Mouse (Mus musculus) midbrain, embryonic 13.5 days (tissue): ENCODE data around the gene Eef1a2. TPM values are rescaled to one million over a fixed set of nuclear protein-coding genes. Genes with fewer than 3 reads are reported as not detected.
A peak's percentile ranks its signal among the peaks of the same experiment; 100 is the strongest.

Source experiments
- ATAC-seq: fragments of 200-750 bp; cut with Nextera tagmentation; 2 replicates; pipeline ENCODE4 v1.8.0; 2017; ENCODE audit warnings: mild to moderate bottlenecking, moderate TSS enrichment, moderate library complexity
- H3K27ac ChIP-seq: fragments of 300-500 bp; sonication (generic); 2 replicates; pipeline ENCODE4 v1.5.1; 2015; ENCODE audit warnings: inconsistent platforms, mild to moderate bottlenecking, moderate library complexity
- H3K27me3 ChIP-seq: fragments of 300-500 bp; sonication (generic); 2 replicates; pipeline ENCODE4 v1.6.1; 2015; ENCODE audit warnings: mild to moderate bottlenecking, inconsistent platforms
- H3K36me3 ChIP-seq: fragments of 300-500 bp; sonication (generic); 2 replicates; pipeline ENCODE4 v1.6.1; 2015; ENCODE audit warnings: mild to moderate bottlenecking, inconsistent platforms
- H3K4me1 ChIP-seq: fragments of 300-500 bp; sonication (generic); replicated peaks from 2 replicates; pipeline ENCODE4 v1.6.1; 2015; ENCODE audit warnings: inconsistent platforms
- H3K4me2 ChIP-seq: fragments of 300-500 bp; sonication (generic); replicated peaks from 2 replicates; pipeline ENCODE4 v1.6.1; 2015; ENCODE audit warnings: moderate library complexity, mild to moderate bottlenecking, inconsistent platforms
- H3K4me3 ChIP-seq: fragments of 300-500 bp; sonication (generic); replicated peaks from 2 replicates; pipeline ENCODE4 v1.5.1; 2015; ENCODE audit warnings: mild to moderate bottlenecking, inconsistent platforms
- H3K9ac ChIP-seq: fragments of 300-500 bp; sonication (generic); replicated peaks from 2 replicates; pipeline ENCODE4 v1.6.1; 2015; ENCODE audit warnings: mild to moderate bottlenecking, inconsistent platforms
- H3K9me3 ChIP-seq: fragments of 300-500 bp; sonication (generic); 2 replicates; pipeline ENCODE4 v1.6.1; 2016; ENCODE audit warnings: mild to moderate bottlenecking, inconsistent platforms
- WGBS: fragments of 180-500 bp; shearing (Covaris S2); methylation state at CpG from one replicate; pipeline ENCODE4 v1.1.7; 2015; 5-methylcytosine and 5-hydroxymethylcytosine counted together
- polyA plus RNA-seq: library from polyadenylated mRNA; unstranded; fragments of >200 nt; fragmentation: Nextera tagmentation; extraction: Ambion mirVana; gene quantifications from 2 replicates; pipeline ENCODE4 v1.2.1, GENCODE M21; 2015

Eef1a2 gene
- polyA plus RNA-seq, 1 experiment from 2014 or later = 3.8 TPM

DNA sequence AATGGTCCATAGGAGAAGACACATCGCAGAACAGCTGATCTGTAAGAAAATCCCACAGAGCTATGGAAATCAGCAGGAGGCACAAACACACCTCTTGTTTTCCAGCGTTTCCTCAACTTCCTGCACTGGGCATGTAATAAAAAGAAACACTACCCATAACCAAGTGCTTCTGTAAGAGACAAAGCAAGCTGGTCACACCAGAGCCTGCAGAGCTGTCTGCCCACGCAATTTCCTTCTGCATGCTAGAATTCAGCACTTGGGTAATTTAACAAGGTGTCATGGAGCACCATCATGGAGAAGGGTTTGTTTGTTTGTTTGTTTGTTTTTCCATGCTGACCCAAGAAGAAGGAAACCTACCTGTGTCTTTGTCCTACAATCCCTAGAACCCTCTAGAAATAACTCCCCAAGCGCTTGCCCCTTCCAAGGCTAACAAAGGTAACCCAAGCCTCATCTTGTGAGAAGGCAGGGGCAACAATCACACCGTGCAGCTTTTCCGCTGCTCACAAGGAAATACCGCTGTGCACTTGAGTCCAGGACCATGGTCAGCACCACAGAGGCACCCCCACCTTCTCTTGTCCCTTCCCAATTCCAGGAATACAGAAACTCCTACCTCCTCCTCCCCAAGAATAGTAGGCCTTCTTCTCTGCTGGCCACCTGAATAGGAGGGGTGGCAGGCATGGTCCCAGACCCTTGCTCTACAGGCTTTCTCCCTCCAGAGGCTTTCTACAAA lies 30.9 kb downstream of the Eef1a2 start:
- 54% methylated on average over 7 of the region's 7 CpGs for WGBS
- Histone ChIP-seq H3K4me1 (peaks cover 67% of the 10 kb centered on the region), H3K27ac (no peak overlapping the region)

DNA sequence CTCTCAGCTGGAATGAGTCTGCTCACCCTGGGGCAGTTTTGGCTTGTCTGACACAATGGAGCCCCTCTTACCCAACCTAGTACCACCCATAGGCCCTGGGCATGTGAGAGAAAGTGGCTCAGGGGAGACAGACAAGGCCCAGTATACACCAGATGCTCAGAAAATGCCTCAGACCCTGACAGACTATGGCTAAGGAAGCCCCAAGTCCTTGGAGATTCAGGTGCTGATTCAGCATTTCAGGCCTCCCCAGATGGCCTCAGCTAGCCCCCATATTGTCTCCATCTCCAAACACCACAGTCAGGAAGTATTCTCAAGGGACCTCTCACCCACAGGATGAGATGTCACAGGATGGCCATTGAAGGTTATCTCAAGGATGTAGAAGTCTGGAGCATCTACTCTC lies 34.2 kb downstream of the Eef1a2 start:
- H3K27ac ChIP-seq = peak overlapping the region; percentile 87
- H3K4me3 ChIP-seq = no peak overlapping the region
- no peaks in the 10 kb centered on the region for H3K36me3 ChIP-seq
- H3K4me2 ChIP-seq = no peak overlapping the region
- no peaks in the 10 kb centered on the region for H3K9me3 ChIP-seq
- no peak for ATAC-seq
- H3K9ac ChIP-seq = no peak overlapping the region
- H3K27me3 ChIP-seq = no peaks in the 10 kb centered on the region
- H3K4me1 ChIP-seq = peaks cover 68% of the 10 kb centered on the region

More for the DNA sequence above, 30.9 kb downstream of the Eef1a2 start:
- ATAC-seq = no peak
- Histone ChIP-seq H3K4me2 (no peak overlapping the region), H3K27me3 (no peaks in the 10 kb centered on the region), H3K9ac (no peak overlapping the region), H3K9me3 (no peaks in the 10 kb centered on the region), H3K4me3 (no peak overlapping the region), H3K36me3 (no peaks in the 10 kb centered on the region)

DNA sequence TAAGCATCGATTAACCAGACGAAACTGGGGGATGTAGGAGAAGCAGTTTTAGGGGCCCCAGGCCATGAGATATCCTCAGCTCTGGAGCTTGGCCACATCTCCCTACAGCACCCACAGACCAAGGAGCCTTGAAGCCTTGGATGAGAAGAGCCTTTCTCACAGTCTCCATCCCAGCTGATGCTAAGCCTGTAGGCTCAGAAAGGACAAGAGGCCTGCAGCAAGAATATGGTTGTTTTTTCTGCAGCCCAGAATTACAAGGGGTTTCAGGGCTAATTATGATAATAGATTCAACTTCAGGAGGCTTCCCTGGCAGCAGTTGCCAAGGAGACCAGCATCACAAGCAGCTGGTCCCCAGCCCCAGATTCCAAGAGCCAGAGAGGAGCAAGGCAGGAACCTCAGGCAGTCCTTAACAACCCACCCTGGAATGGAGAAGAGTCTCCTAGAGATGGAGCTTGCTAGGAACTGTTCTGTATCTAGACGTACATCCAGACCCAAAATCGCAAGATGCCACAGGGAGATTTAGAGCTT lies 35.8 kb downstream of the Eef1a2 start:
- no peaks in the 10 kb centered on the region for H3K36me3 ChIP-seq
- H3K27ac ChIP-seq = peak overlapping the region; percentile 87
- no peak overlapping the region for H3K4me3 ChIP-seq
- H3K9ac ChIP-seq = no peak overlapping the region
- peak overlapping the region; percentile 11; the same call in 1 of the 2 replicates for H3K4me2 ChIP-seq
- 63% methylated on average over 4 of the region's 4 CpGs for WGBS
- no peaks in the 10 kb centered on the region for H3K27me3 ChIP-seq
- peak; percentile 79 for ATAC-seq
- no peaks in the 10 kb centered on the region for H3K9me3 ChIP-seq
- H3K4me1 ChIP-seq = peaks cover 74% of the 10 kb centered on the region

DNA sequence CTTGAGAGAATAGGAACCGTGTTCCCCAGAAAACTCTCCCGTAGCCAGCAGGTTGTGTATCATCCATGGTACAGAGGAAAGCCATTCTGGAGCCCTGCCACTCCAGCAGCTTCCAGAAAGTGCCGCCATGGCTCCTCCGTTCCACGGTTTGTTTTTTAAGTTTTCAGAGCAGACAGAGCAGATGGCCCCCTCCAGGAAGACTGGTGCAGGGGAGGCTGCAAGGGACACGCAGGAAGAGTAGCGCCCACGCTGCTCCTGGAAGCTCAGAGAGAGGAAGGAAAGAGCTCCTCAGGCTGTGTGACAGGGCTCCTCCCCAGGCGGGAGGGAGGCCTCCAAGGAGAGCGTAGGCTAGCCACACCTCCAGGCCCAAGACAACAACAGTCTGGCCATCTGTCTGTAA lies 36.9 kb downstream of the Eef1a2 start:
- Histone ChIP-seq H3K27ac (peak overlapping the region; percentile 87), H3K9ac (no peak overlapping the region), H3K4me2 (no peak overlapping the region), H3K4me3 (no peak overlapping the region), H3K36me3 (no peaks in the 10 kb centered on the region), H3K27me3 (no peaks in the 10 kb centered on the region), H3K9me3 (no peaks in the 10 kb centered on the region), H3K4me1 (peaks cover 84% of the 10 kb centered on the region)
- peak; percentile 8; the same call in 1 of the 2 replicates for ATAC-seq
- WGBS = 41% methylated on average over 10 of the region's 10 CpGs

DNA sequence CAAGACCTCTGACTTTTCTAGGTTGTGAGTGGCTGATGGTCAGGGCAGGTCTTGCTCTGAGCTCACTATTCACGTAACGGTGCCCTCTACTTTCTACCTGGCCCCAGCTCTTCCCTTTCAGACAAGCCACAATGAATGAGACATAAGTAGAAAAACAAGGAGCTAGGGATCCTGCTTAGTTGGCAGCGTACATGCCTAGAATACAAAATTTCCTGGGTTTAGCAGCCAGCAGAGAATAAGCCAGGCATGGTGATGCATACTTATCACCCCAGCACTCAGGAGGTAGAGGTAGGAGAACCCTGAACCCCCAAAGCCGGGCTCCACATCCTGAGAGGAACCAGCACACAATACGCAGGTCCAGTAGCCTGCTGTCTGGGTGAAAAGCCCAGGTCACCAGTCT lies 40.4 kb downstream of the Eef1a2 start:
- ATAC-seq = no peak
- 75% methylated on average over 5 of the region's 5 CpGs for WGBS
- no peak overlapping the region for H3K4me2 ChIP-seq
- no peaks in the 10 kb centered on the region for H3K27me3 ChIP-seq
- H3K4me1 ChIP-seq = peaks cover 80% of the 10 kb centered on the region
- H3K9me3 ChIP-seq = no peaks in the 10 kb centered on the region
- H3K9ac ChIP-seq = no peak overlapping the region
- peak overlapping the region; percentile 37 for H3K27ac ChIP-seq
- no peak overlapping the region for H3K4me3 ChIP-seq
- peaks cover 22% of the 10 kb centered on the region for H3K36me3 ChIP-seq

DNA sequence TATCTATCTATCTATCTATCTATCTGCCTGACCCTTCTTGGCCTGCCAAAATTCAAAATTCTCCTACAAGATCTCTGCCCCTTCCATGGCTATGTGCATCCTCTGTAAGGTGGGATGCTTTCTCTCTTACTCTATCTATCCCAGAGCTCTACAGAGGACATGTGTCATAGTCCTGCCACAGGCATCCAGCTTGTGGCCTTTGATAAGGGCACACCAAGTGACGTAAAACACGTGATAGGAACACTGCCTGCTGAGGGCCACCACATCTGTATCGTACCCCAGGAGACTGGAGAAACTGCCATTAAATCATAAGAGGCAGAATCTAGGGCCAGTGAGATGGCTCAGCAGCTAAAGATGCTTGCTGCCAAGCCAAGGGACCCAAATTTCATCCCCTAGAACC lies 41.4 kb downstream of the Eef1a2 start:
- ATAC-seq = no peak
- Histone ChIP-seq H3K27ac (0 out of 2 replicates have a peak overlapping the region, but pooled peaks have one; percentile 45), H3K27me3 (no peaks in the 10 kb centered on the region), H3K36me3 (peaks cover 31% of the 10 kb centered on the region), H3K4me3 (no peak overlapping the region), H3K9me3 (no peaks in the 10 kb centered on the region), H3K9ac (no peak overlapping the region), H3K4me2 (no peak overlapping the region), H3K4me1 (peaks cover 74% of the 10 kb centered on the region)
- 90% methylated on average over 3 of the region's 3 CpGs for WGBS

DNA sequence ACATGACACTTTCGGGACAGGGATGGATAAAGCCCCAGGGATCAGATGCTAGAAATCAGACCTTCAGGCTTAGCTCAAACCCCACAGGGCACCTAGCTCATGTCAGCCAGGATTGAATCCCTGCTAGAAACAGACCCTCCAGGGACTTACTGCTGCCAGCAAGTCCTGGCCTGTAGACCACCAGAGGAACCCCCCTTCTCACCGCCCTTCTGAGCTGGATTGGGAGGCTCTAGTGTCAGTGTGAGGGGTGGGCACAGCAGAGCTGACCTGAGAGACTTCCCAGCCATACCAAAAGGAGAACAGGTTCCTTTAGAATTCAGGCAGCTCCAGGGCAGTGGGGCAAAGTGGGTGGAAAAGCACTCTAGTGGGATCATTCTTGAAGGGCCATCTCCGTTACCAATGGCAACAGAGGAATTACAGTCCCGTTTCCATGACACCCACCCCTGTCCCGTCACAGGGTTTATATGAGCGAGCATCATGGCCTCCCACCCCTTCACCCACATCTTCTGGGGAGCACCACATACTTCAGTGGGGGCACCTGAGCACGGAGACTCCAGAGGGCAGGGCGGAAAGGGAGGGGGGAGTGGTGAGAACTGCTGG lies 43.0 kb downstream of the Eef1a2 start:
- ATAC-seq = peak; percentile 53
- 37% methylated on average over 8 of the region's 8 CpGs for WGBS
- no peak overlapping the region for H3K4me3 ChIP-seq
- peak overlapping the region; percentile 20; the same call in 1 of the 2 replicates for H3K4me2 ChIP-seq
- H3K27ac ChIP-seq = peak overlapping the region; percentile 47; the same call in 1 of the 2 replicates
- H3K36me3 ChIP-seq = peaks cover 41% of the 10 kb centered on the region
- no peaks in the 10 kb centered on the region for H3K9me3 ChIP-seq
- H3K27me3 ChIP-seq = no peaks in the 10 kb centered on the region
- H3K4me1 ChIP-seq = peaks cover 59% of the 10 kb centered on the region
- H3K9ac ChIP-seq = 0 out of 2 replicates have a peak overlapping the region, but pooled peaks have one; percentile 36

DNA sequence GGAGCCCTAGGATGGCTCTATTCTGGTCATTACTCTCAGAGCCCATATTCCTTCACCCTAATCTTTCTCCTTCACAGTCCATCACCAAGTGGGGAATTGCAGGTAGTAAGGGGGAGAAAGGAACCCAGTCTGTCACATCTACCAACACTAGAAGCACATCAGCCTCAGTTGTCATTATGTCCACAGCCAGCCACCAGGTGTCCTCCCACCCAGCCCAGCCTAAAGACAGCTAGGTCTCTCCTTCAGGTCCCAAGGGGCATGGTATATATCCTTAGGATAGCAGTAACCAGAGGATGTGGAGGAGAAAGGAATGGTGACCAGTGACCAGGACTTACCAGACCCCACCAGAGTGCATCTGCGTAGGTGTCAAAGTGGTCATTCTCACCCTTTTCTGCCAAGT lies 45.1 kb downstream of the Eef1a2 start:
- ATAC-seq = no peak
- Histone ChIP-seq H3K4me1 (peaks cover 45% of the 10 kb centered on the region), H3K4me3 (no peak overlapping the region), H3K9ac (no peak overlapping the region), H3K4me2 (no peak overlapping the region), H3K27me3 (no peaks in the 10 kb centered on the region), H3K9me3 (no peaks in the 10 kb centered on the region), H3K27ac (no peak overlapping the region), H3K36me3 (peaks cover 53% of the 10 kb centered on the region)
- 100% methylated on average over 1 of the region's 1 CpGs for WGBS

DNA sequence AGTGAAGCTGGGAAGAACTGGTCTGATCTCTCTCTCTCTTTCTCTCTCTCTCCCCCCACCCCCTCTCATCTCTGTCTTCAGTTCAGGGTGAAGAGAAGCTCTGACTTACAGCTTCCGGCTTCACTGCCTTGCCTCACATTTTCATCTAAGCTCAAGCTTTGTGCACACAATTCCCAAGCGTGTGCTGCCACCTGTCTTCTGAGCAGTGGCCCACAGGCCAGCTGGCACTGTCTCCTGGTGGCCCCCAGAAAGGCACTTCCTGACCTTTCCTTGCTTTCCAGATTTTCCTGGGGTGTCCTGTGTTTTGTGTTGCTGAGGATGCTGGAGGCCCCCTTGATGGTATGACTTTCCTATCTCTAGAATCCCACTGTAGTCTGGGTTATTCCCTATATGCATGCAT lies 52.7 kb downstream of the Eef1a2 start:
- Histone ChIP-seq H3K27me3 (no peaks in the 10 kb centered on the region), H3K36me3 (peaks cover 21% of the 10 kb centered on the region; the same call in 1 of the 2 replicates), H3K4me2 (no peak overlapping the region), H3K27ac (no peak overlapping the region), H3K4me3 (no peak overlapping the region), H3K4me1 (peaks cover 13% of the 10 kb centered on the region), H3K9me3 (no peaks in the 10 kb centered on the region), H3K9ac (no peak overlapping the region)
- ATAC-seq = no peak
- WGBS = 60% methylated on average over 2 of the region's 2 CpGs

DNA sequence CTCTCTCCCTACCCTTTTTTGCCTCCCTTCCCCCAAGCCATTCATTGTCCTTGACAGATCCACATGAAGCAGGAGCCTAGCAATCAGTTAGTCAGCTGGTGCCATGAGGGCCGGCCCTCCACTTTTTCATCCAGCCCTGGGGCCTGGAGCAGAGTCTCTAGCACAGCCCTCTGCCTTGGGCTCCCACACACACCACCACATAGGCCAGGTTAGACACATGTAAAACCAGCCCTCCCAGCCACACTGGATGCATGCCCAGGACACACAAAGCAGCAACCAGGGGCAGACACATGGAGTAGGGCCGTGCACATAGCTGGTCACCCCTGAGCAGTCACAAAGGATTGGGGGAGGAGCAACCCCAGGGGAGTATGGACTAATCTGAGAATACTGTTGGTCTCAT lies 54.7 kb downstream of the Eef1a2 start:
- no peak overlapping the region for H3K9ac ChIP-seq
- WGBS = 8% methylated on average over 2 of the region's 2 CpGs

DNA sequence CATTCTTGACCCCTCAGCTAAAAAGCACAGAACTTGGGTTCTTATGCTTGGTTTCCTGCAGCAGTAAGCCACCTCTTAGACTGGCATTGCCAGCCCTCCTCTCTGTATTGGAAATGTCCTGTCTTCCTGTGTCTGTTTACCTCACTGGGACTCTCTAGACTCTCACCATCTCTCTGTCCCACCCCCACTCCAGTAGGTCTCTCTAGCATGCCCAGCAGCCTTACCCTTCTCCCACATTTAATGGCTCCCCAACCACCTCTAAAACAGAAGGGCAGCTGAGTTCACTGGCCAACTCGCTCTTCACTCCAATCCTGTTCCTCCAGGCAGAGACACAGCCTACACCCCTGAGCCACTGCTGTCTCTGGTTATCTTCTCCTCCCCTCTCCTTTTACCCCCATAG lies 55.2 kb downstream of the Eef1a2 start:
- WGBS = 61% methylated on average over 1 of the region's 1 CpGs
- H3K4me3 ChIP-seq = no peak overlapping the region
- H3K9me3 ChIP-seq = no peaks in the 10 kb centered on the region
- peak; percentile 37; the same call in 1 of the 2 replicates for ATAC-seq
- peak overlapping the region; percentile 54; the same call in 1 of the 2 replicates for H3K27ac ChIP-seq
- no peaks in the 10 kb centered on the region for H3K27me3 ChIP-seq
- no peak overlapping the region for H3K4me2 ChIP-seq
- H3K36me3 ChIP-seq = peaks cover 19% of the 10 kb centered on the region
- no peak overlapping the region for H3K9ac ChIP-seq
- H3K4me1 ChIP-seq = peaks cover 13% of the 10 kb centered on the region

More for the DNA sequence above, 54.7 kb downstream of the Eef1a2 start:
- ATAC-seq = peak; percentile 73
- Histone ChIP-seq H3K36me3 (peaks cover 17% of the 10 kb centered on the region), H3K4me2 (no peak overlapping the region), H3K4me3 (no peak overlapping the region), H3K4me1 (peaks cover 13% of the 10 kb centered on the region), H3K9me3 (no peaks in the 10 kb centered on the region), H3K27ac (peak overlapping the region; percentile 54; the same call in 1 of the 2 replicates), H3K27me3 (no peaks in the 10 kb centered on the region)

DNA sequence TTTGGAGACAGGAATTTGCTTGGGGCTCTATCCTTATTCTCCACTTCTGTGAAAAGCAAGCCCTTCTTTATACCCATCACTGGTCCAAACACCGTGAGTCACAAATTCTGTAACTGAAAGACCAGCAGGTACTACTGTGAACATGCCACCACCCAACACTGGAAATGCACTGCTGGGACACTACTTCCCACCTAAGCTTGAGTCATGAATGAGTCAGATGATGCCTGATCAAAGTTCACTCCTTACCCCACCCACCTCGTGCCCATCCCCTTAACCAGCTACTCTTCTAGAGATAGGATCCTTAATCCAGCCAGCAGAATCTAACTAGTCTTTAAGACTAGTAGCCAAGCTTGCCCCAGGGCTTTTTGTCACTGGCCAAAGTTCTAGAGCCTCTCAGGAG lies 56.7 kb downstream of the Eef1a2 start:
- 95% methylated on average over 2 of the region's 2 CpGs for WGBS
- Histone ChIP-seq H3K36me3 (peaks cover 20% of the 10 kb centered on the region), H3K9ac (no peak overlapping the region), H3K9me3 (no peaks in the 10 kb centered on the region), H3K27me3 (no peaks in the 10 kb centered on the region), H3K4me1 (peaks cover 13% of the 10 kb centered on the region), H3K27ac (no peak overlapping the region), H3K4me2 (no peak overlapping the region), H3K4me3 (no peak overlapping the region)
- ATAC-seq = no peak
